Mouse (Mus musculus) bone marrow macrophage, adult 2 months (primary cell): Measurements from ENCODE around the gene Tmem63b.

Experiments used
- CTCF ChIP-seq: IDR thresholded peaks from 2 replicates; pipeline ENCODE4 v1.5.1; 2012; ENCODE audit warnings: low read depth, mild to moderate bottlenecking, low read length, moderate library complexity
- POLR2A ChIP-seq: IDR thresholded peaks from 2 replicates; pipeline ENCODE4 v1.6.1; 2012; ENCODE audit warnings: mild to moderate bottlenecking, low read depth, low read length, borderline replicate concordance

- TF ChIP-seq CTCF (no peak), POLR2A (no peak)
These were observed 18.7 kb downstream of the Tmem63b start for GRCm38 (mm10) chr17:45667986-45668385.
